Mouse (Mus musculus) MEL (cell line): ENCODE measurements around the gene Fer1l5. TPM values are rescaled to one million over a fixed set of nuclear protein-coding genes. Genes with fewer than 3 reads are reported as not detected.

Experiments
- DNase-seq: peaks from one replicate; pipeline ENCODE4 v3.0.0; 2011; ENCODE audit warnings: low read depth, low spot score
- H3K27ac ChIP-seq: 2 replicates; pipeline ENCODE4 v1.5.1; 2012; ENCODE audit warnings: low read depth, mild to moderate bottlenecking, control low read depth, low read length, moderate library complexity; ENCODE audit not compliant: control insufficient read depth
- H3K27me3 ChIP-seq, 2 experiments: fragments of 150-350 bp in 1 of 2; sonication (generic) in 1 of 2; 2 replicates each; pipeline ENCODE4 v1.6.1; 2012; ENCODE audit warnings: low read length in 2 of 2, mild to moderate bottlenecking in 2 of 2, improper control_type of control experiment in 1 of 2, moderate library complexity in 1 of 2; ENCODE audit not compliant: insufficient read depth in 2 of 2, control insufficient read depth in 1 of 2
- H3K36me3 ChIP-seq, 2 experiments: 2 replicates each; pipeline ENCODE4 v1.6.1; 2012 to 2014; ENCODE audit warnings: low read length in 2 of 2, improper control_type of control experiment in 1 of 2, inconsistent platforms in 1 of 2, mild to moderate bottlenecking in 1 of 2; ENCODE audit not compliant: insufficient read depth in 2 of 2, control insufficient read depth in 1 of 2
- H3K4me1 ChIP-seq, 2 experiments: fragments of 150-350 bp in 1 of 2; sonication (generic) in 1 of 2; 2 replicates each; pipeline ENCODE4 v1.6.1; 2012; ENCODE audit warnings: low read length in 2 of 2, improper control_type of control experiment in 1 of 2, mild to moderate bottlenecking in 1 of 2; ENCODE audit not compliant: insufficient read depth in 2 of 2, control insufficient read depth in 1 of 2
- H3K4me3 ChIP-seq, 2 experiments: fragments of 150-350 bp in 1 of 2; sonication (generic) in 1 of 2; 2 replicates each; pipeline ENCODE4 v1.5.1; 2012; ENCODE audit warnings: low read depth in 2 of 2, low read length in 2 of 2, mild to moderate bottlenecking in 2 of 2, moderate library complexity in 2 of 2, control low read depth in 1 of 2, improper control_type of control experiment in 1 of 2; ENCODE audit not compliant: control insufficient read depth in 1 of 2, insufficient read depth in 1 of 2
- H3K79me2 ChIP-seq: 2 replicates; pipeline ENCODE4 v1.6.1; 2012; ENCODE audit warnings: mild to moderate bottlenecking, low read length, moderate library complexity; ENCODE audit not compliant: control insufficient read depth, poor library complexity, insufficient read depth
- H3K9ac ChIP-seq: 2 replicates; pipeline ENCODE4 v1.6.1; 2012; ENCODE audit warnings: low read depth, mild to moderate bottlenecking, control low read depth, low read length, moderate library complexity; ENCODE audit not compliant: control insufficient read depth, poor library complexity, severe bottlenecking
- H3K9me3 ChIP-seq: fragments of 150-350 bp; sonication (generic); replicated peaks from 2 replicates; pipeline ENCODE4 v1.6.1; 2012; ENCODE audit warnings: mild to moderate bottlenecking, low read length, improper control_type of control experiment, moderate library complexity; ENCODE audit not compliant: insufficient read depth
- BHLHE40 ChIP-seq: IDR thresholded peaks from 2 replicates; pipeline ENCODE4 v1.6.1; 2012; ENCODE audit warnings: low read depth, mild to moderate bottlenecking, inconsistent platforms, low read length, improper control_type of control experiment, borderline replicate concordance
- CHD1 ChIP-seq: IDR thresholded peaks from 2 replicates; pipeline ENCODE4 v1.6.1; 2012; ENCODE audit warnings: low read depth, mild to moderate bottlenecking, inconsistent platforms, low read length, improper control_type of control experiment
- CTCF ChIP-seq, 3 experiments: IDR thresholded peaks in 2 of 3; conservative IDR thresholded peaks in 1 of 3; 2 replicates each; pipeline ENCODE4 v1.5.1; 2011 to 2012; ENCODE audit warnings: low read length in 3 of 3, low read depth in 2 of 3, mild to moderate bottlenecking in 2 of 3, improper control_type of control experiment in 1 of 3, inconsistent platforms in 1 of 3, mixed read lengths in 1 of 3, moderate library complexity in 1 of 3; ENCODE audit not compliant: control insufficient read depth in 1 of 3, insufficient read depth in 1 of 3, poor library complexity in 1 of 3, severe bottlenecking in 1 of 3
- EP300 ChIP-seq, 2 experiments: IDR thresholded peaks; 2 replicates each; pipeline ENCODE4 v1.6.1; 2011; ENCODE audit warnings: improper control_type of control experiment in 2 of 2, low read length in 2 of 2, low read depth in 1 of 2, mild to moderate bottlenecking in 1 of 2
- GATA1 ChIP-seq: IDR thresholded peaks from 2 replicates; pipeline ENCODE4 v1.6.1; 2011; ENCODE audit warnings: low read depth, low read length, improper control_type of control experiment
- KAT2A ChIP-seq: conservative IDR thresholded peaks from 2 replicates; pipeline ENCODE4 v1.6.1; 2012; ENCODE audit warnings: low read depth, low read length, improper control_type of control experiment, inconsistent platforms
- MAZ ChIP-seq: IDR thresholded peaks from 2 replicates; pipeline ENCODE4 v1.6.1; 2012; ENCODE audit warnings: low read depth, mild to moderate bottlenecking, inconsistent platforms, low read length, improper control_type of control experiment
- MXI1 ChIP-seq: IDR thresholded peaks from 2 replicates; pipeline ENCODE4 v1.6.1; 2011; ENCODE audit warnings: mild to moderate bottlenecking, low read depth, low read length, improper control_type of control experiment
- MYB ChIP-seq: IDR thresholded peaks from 2 replicates; pipeline ENCODE4 v1.6.1; 2011; ENCODE audit warnings: mild to moderate bottlenecking, low read depth, low read length, improper control_type of control experiment
- NELFE ChIP-seq: IDR thresholded peaks from 2 replicates; pipeline ENCODE4 v1.6.1; 2011; ENCODE audit warnings: low read depth, low read length, improper control_type of control experiment
- NRF1 ChIP-seq: IDR thresholded peaks from 2 replicates; pipeline ENCODE4 v1.6.1; 2014; ENCODE audit warnings: low read depth, mild to moderate bottlenecking, inconsistent platforms, low read length, improper control_type of control experiment, moderate library complexity; ENCODE audit not compliant: poor library complexity, insufficient read depth, severe bottlenecking
- POLR2AphosphoS2 ChIP-seq: IDR thresholded peaks from 2 replicates; pipeline ENCODE4 v1.6.1; 2011; ENCODE audit warnings: low read length, improper control_type of control experiment
- RAD21 ChIP-seq: IDR thresholded peaks from 2 replicates; pipeline ENCODE4 v1.6.1; 2011; ENCODE audit warnings: mild to moderate bottlenecking, low read depth, low read length, improper control_type of control experiment
- RCOR1 ChIP-seq: IDR thresholded peaks from 2 replicates; pipeline ENCODE4 v1.6.1; 2012; ENCODE audit warnings: low read depth, mild to moderate bottlenecking, inconsistent platforms, low read length, improper control_type of control experiment
- SIN3A ChIP-seq: IDR thresholded peaks from 2 replicates; pipeline ENCODE4 v1.6.1; 2012; ENCODE audit warnings: low read length, improper control_type of control experiment, inconsistent platforms
- TAL1 ChIP-seq: IDR thresholded peaks from 2 replicates; pipeline ENCODE4 v1.6.1; 2012; ENCODE audit warnings: mild to moderate bottlenecking, inconsistent platforms, low read length, moderate library complexity, mixed read lengths
- TBP ChIP-seq: IDR thresholded peaks from 2 replicates; pipeline ENCODE4 v1.8.0; 2011; ENCODE audit warnings: low read depth, low read length, improper control_type of control experiment
- ZC3H11A ChIP-seq: IDR thresholded peaks from 2 replicates; pipeline ENCODE4 v1.6.1; 2012; ENCODE audit warnings: low read depth, mild to moderate bottlenecking, inconsistent platforms, low read length, improper control_type of control experiment
- ZKSCAN1 ChIP-seq: IDR thresholded peaks from 2 replicates; pipeline ENCODE4 v1.6.1; 2012; ENCODE audit warnings: low read depth, mild to moderate bottlenecking, inconsistent platforms, low read length, improper control_type of control experiment, moderate library complexity
- polyA plus RNA-seq, 2 experiments: library from polyadenylated mRNA; stranded (reverse) in 1 of 2; unstranded in 1 of 2; fragments of >175 nt in 1 of 2; fragments of >200 nt in 1 of 2; gene quantifications; 2 replicates each; pipeline versions ENCODE4 v1.2.1 to v1.2.4; 2012; ENCODE audit warnings: low replicate concordance in 2 of 2, low read depth in 1 of 2; ENCODE audit not compliant: insufficient read length in 2 of 2, insufficient read depth in 1 of 2, missing spikeins in 1 of 2
- total RNA-seq: library from RNA; depleted of rRNA; stranded (reverse); fragments of 300-350 nt; gene quantifications from 2 replicates; pipeline ENCODE4 v1.2.3, GENCODE M21; 2012

The Fer1l5 gene
- total and polyA plus RNA-seq, 3 experiments: 2.3 TPM; not detected in 2

GRCm38 (mm10) chr1:36461829-36462228 is 89.7 kb downstream of the Fer1l5 start:
- no peak for TF ChIP-seq MXI1
- TF ChIP-seq ZC3H11A: no peak
- no peak for TF ChIP-seq ZKSCAN1
- TF ChIP-seq RAD21: no peak
- no peak for TF ChIP-seq MYB
- no peak for TF ChIP-seq NELFE
- no peak for TF ChIP-seq POLR2AphosphoS2
- TF ChIP-seq TBP: no peak
- TF ChIP-seq MAZ: no peak
- no peak for TF ChIP-seq CTCF (IDR thresholded peaks at IDR 0.05 in 2 of 3, conservative IDR thresholded peaks at IDR 0.05 in 1 of 3; ENCODE audit: control insufficient read depth in 1 of 3, insufficient read depth in 1 of 3, low read depth in 2 of 3, low read length in 3 of 3, poor library complexity in 1 of 3, severe bottlenecking in 1 of 3)
- no peak for TF ChIP-seq KAT2A
- Histone ChIP-seq H3K27ac (no peak overlapping the region), H3K9ac (no peak overlapping the region), H3K4me3 (no peak overlapping the region), H3K79me2 (no peaks in the 10 kb centered on the region), H3K36me3 (peaks cover 0 to 12% of the 10 kb centered on the region in 2 experiments; a peak in 2 of 4 replicates), H3K27me3 (no peaks in the 10 kb centered on the region), H3K9me3 (no peaks in the 10 kb centered on the region), H3K4me1 (peaks cover 6 to 24% of the 10 kb centered on the region in 2 experiments)
- DNase-seq: peak; percentile 42

GRCm38 (mm10) chr1:36465641-36466160 is 93.6 kb downstream of the Fer1l5 start:
- Histone ChIP-seq H3K79me2 (no peaks in the 10 kb centered on the region), H3K9me3 (no peaks in the 10 kb centered on the region), H3K4me1 (peaks cover 0 to 18% of the 10 kb centered on the region in 2 experiments; a peak in 2 of 4 replicates), H3K4me3 (no peak overlapping the region), H3K27ac (no peak overlapping the region), H3K27me3 (no peaks in the 10 kb centered on the region), H3K36me3 (peaks cover 0 to 9% of the 10 kb centered on the region in 2 experiments; a peak in 2 of 4 replicates), H3K9ac (no peak overlapping the region)
- TF ChIP-seq EP300 (IDR thresholded peaks at IDR 0.05; ENCODE audit: low read depth in 1 of 2, low read length in 2 of 2): no peak
- no peak for TF ChIP-seq SIN3A
- no peak for TF ChIP-seq BHLHE40
- TF ChIP-seq TAL1: no peak
- no peak for TF ChIP-seq ZKSCAN1
- no peak for TF ChIP-seq MYB
- TF ChIP-seq ZC3H11A: no peak
- no peak for TF ChIP-seq KAT2A
- DNase-seq: no peak

GRCm38 (mm10) chr1:36467446-36467845 is 95.4 kb downstream of the Fer1l5 start:
- no peak overlapping the region for H3K9ac ChIP-seq
- H3K4me3 ChIP-seq: no peak overlapping the region
- no peaks in the 10 kb centered on the region for H3K27me3 ChIP-seq
- peaks cover 0 to 14% of the 10 kb centered on the region in 2 experiments; a peak in 2 of 4 replicates for H3K4me1 ChIP-seq
- H3K79me2 ChIP-seq: peaks cover 4% of the 10 kb centered on the region
- peaks cover 0 to 9% of the 10 kb centered on the region in 2 experiments; a peak in 2 of 4 replicates for H3K36me3 ChIP-seq
- peak; percentile 53 for DNase-seq
- no peaks in the 10 kb centered on the region for H3K9me3 ChIP-seq
- TF ChIP-seq CHD1 (no peak), RCOR1 (no peak), NRF1 (no peak), GATA1 (no peak), POLR2AphosphoS2 (no peak)
- no peak overlapping the region for H3K27ac ChIP-seq
